Mouse (Mus musculus) small intestine, adult 2 months (tissue): Measurements from ENCODE around the gene Sco2. TPM values are rescaled to one million over a fixed set of nuclear protein-coding genes. Genes with fewer than 3 reads are reported as not detected.

Experiments used
- H3K27ac ChIP-seq: fragments of 200-500 bp; 2 replicates; pipeline ENCODE4 v1.5.1; 2012; ENCODE audit warnings: low read depth, low read length, control low read depth, inconsistent platforms; ENCODE audit not compliant: insufficient read depth
- H3K27me3 ChIP-seq: fragments of 200-500 bp; 2 replicates; pipeline ENCODE4 v1.6.1; 2012; ENCODE audit warnings: mild to moderate bottlenecking, moderate library complexity, low read length, inconsistent platforms; ENCODE audit not compliant: control insufficient read depth, insufficient read depth
- H3K36me3 ChIP-seq: fragments of 200-500 bp; 2 replicates; pipeline ENCODE4 v1.6.1; 2012; ENCODE audit warnings: mild to moderate bottlenecking, low read length, control low read depth, inconsistent platforms; ENCODE audit not compliant: control insufficient read depth, insufficient read depth
- H3K4me1 ChIP-seq: fragments of 200-500 bp; 2 replicates; pipeline ENCODE4 v1.6.1; 2012; ENCODE audit warnings: low read length, inconsistent platforms, mixed read lengths; ENCODE audit not compliant: control insufficient read depth, insufficient read depth, insufficient read length
- H3K4me3 ChIP-seq: fragments of 200-500 bp; 2 replicates; pipeline ENCODE4 v1.5.1; 2012; ENCODE audit warnings: low read depth, mild to moderate bottlenecking, control low read depth, inconsistent platforms, low read length, moderate library complexity
- CTCF ChIP-seq: fragments of 200-500 bp; IDR thresholded peaks from 2 replicates; pipeline ENCODE4 v1.5.1; 2012; ENCODE audit warnings: low read depth, mild to moderate bottlenecking, control low read depth, inconsistent platforms, low read length, moderate library complexity, mixed read lengths; ENCODE audit not compliant: insufficient replicate concordance, insufficient read length; ENCODE audit errors: extremely low read depth
- POLR2A ChIP-seq: fragments of 200-500 bp; IDR thresholded peaks from 2 replicates; pipeline ENCODE4 v1.6.1; 2012; ENCODE audit warnings: low read depth, mild to moderate bottlenecking, control low read depth, inconsistent platforms, low read length, moderate library complexity
- WGBS: fragments of 180-500 bp; shearing (Covaris S2); methylation state at CpG from one replicate; pipeline ENCODE4 v1.1.7; 2018; 5-methylcytosine and 5-hydroxymethylcytosine counted together
- polyA plus RNA-seq: library from polyadenylated mRNA; depleted of rRNA; stranded (reverse); fragments of >200 nt; gene quantifications from 2 replicates; pipeline ENCODE4 v1.2.3, GENCODE M21; 2012

Gene Sco2
- polyA plus RNA-seq, 1 experiment = 317 TPM

- WGBS = under 1% methylated on average over 64 of the region's 64 CpGs
- Histone ChIP-seq H3K27ac (peak within 1 kb of the TSS; percentile 65), H3K4me3 (peak within 1 kb of the TSS; percentile 97), H3K4me1 (peaks cover 8% of the 10 kb centered on the region), H3K36me3 (peaks cover 30% of the 10 kb centered on the region), H3K27me3 (no peaks in the 10 kb centered on the region)
- TF ChIP-seq CTCF (no peak), POLR2A (no peak; the same call in none of the 2 replicates)
These were observed 18.1 kb downstream of the Sco2 start, which contains the start of the genes Lmf2 and Ncaph2 for GRCm38 (mm10) chr15:89355241-89356187. Lmf2 (minus strand) TSS chr15:89355659. Ncaph2 (plus strand) TSS chr15:89355719.

- H3K27me3 ChIP-seq = no peaks in the 10 kb centered on the region
- H3K4me3 ChIP-seq = peak overlapping the region; percentile 97
- peaks cover 31% of the 10 kb centered on the region for H3K36me3 ChIP-seq
- 65% methylated on average over 7 of the region's 7 CpGs for WGBS
- TF ChIP-seq CTCF (no peak), POLR2A (no peak)
- H3K27ac ChIP-seq = no peak overlapping the region
- H3K4me1 ChIP-seq = peaks cover 8% of the 10 kb centered on the region
These were observed 19.2 kb downstream of the Sco2 start for GRCm38 (mm10) chr15:89354455-89354854.

GRCm38 (mm10) chr15:89353837-89354236 lies 19.8 kb downstream of the Sco2 start:
- WGBS = 93% methylated on average over 16 of the region's 16 CpGs
- Histone ChIP-seq H3K4me1 (peaks cover 8% of the 10 kb centered on the region), H3K4me3 (no peak overlapping the region), H3K36me3 (peaks cover 31% of the 10 kb centered on the region), H3K27me3 (no peaks in the 10 kb centered on the region), H3K27ac (no peak overlapping the region)
- TF ChIP-seq POLR2A (no peak), CTCF (no peak)

- 94% methylated on average over 12 of the region's 12 CpGs for WGBS
- H3K27me3 ChIP-seq = no peaks in the 10 kb centered on the region
- TF ChIP-seq POLR2A (no peak), CTCF (no peak)
- H3K27ac ChIP-seq = no peak overlapping the region
- H3K36me3 ChIP-seq = peaks cover 31% of the 10 kb centered on the region
- peaks cover 8% of the 10 kb centered on the region for H3K4me1 ChIP-seq
- H3K4me3 ChIP-seq = no peak overlapping the region
These were observed 20.9 kb downstream of the Sco2 start for GRCm38 (mm10) chr15:89352795-89353194.

- Histone ChIP-seq H3K27ac (no peak overlapping the region), H3K27me3 (no peaks in the 10 kb centered on the region), H3K4me1 (peaks cover 8% of the 10 kb centered on the region), H3K4me3 (no peak overlapping the region), H3K36me3 (peaks cover 31% of the 10 kb centered on the region)
- WGBS = 92% methylated on average over 14 of the region's 14 CpGs
- TF ChIP-seq CTCF (no peak), POLR2A (no peak)
These were observed 21.6 kb downstream of the Sco2 start for GRCm38 (mm10) chr15:89352054-89352453.

GRCm38 (mm10) chr15:89351302-89351701 lies 22.3 kb downstream of the Sco2 start:
- no peak overlapping the region for H3K27ac ChIP-seq
- H3K36me3 ChIP-seq = peaks cover 31% of the 10 kb centered on the region
- WGBS = 90% methylated on average over 15 of the region's 15 CpGs
- H3K4me3 ChIP-seq = no peak overlapping the region
- no peak for TF ChIP-seq CTCF
- no peak for TF ChIP-seq POLR2A
- peaks cover 5% of the 10 kb centered on the region for H3K4me1 ChIP-seq
- H3K27me3 ChIP-seq = no peaks in the 10 kb centered on the region

- WGBS = 86% methylated on average over 5 of the region's 5 CpGs
- Histone ChIP-seq H3K4me1 (peaks cover 5% of the 10 kb centered on the region), H3K27me3 (no peaks in the 10 kb centered on the region), H3K27ac (no peak overlapping the region), H3K36me3 (peaks cover 31% of the 10 kb centered on the region), H3K4me3 (no peak overlapping the region)
- TF ChIP-seq CTCF (no peak), POLR2A (no peak)
These were observed 23.2 kb downstream of the Sco2 start for GRCm38 (mm10) chr15:89350447-89350846.
